Mouse (Mus musculus): ENCODE measurements around the gene Phf21a.
"Not testable (repeated sequence)": the region's sequence is repeated elsewhere in the genome, so short reads cannot be mapped to it uniquely, and the experiment has no call there.

Phf21a gene

DNA sequence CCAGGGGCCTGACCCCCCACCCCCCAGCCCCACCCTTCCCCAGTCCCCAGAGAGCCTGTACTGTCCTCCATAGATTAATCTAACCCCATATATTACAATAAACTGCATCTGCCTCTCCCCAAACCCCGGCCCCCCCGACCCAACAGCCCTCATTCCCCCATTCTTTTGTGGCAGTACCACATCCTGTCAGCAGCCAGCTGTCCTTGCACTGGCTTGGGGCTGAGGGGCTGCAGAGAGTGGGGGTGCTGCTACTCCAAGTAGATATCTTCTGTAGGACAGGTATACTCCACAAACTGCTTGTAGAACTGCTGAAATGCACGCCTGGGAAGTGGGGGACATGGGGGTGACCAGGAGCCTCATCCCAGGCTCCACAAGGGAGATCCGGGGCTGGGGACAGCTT lies 291.2 kb downstream of the Phf21a start:
- no peak for DNase-seq (ENCODE audit: low read depth)

DNA sequence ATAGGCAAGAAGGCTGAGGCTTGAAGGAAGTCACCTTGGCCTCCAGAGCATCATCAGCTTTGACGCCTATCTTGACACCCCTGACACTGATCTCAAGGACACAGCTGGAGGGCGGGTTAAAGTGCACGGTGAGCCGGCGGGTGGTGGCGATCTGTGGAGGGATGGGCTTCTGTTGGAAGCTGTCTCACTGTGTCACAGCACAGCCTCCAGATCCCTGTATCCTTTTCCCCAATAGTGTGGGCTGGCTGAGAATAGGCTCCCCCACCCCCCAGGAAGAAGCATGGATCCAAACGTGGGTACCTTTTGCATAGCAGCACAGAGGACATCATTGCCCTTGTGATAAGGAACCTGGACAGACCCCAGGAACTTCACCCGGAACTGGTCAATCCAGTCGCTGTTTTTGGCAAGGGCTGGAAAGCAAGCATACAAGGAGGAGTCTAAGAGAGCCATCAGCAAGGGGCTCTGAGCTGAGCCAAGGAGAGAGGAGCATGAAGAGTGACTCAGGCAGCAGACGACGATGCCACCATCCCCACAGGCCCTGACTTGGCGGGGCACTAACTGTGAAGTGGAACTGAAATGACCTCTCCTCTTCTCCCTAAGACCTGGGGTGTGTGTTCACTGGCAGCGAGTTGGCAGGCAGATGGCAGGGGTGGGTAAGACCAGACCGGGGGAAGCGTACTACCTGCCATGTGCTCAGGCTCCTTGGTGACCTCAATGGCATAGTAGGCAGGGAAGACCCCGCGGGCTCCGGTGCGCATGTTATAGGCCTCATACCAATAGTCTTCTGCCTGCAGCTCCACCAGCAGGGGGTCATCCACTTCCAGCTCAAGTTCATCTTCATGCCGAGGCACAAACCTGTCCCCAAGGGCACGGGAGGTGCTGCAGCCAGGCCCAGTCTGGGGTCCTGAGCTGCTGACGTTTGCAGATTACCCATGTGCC lies 292.5 kb downstream of the Phf21a start:
- DNase-seq (ENCODE audit: low read depth): no peak

GRCm38 (mm10) chr2:92386821-92387570 lies 294.1 kb downstream of the Phf21a start:
- DNase-seq (ENCODE audit: low read depth): no peak

DNA sequence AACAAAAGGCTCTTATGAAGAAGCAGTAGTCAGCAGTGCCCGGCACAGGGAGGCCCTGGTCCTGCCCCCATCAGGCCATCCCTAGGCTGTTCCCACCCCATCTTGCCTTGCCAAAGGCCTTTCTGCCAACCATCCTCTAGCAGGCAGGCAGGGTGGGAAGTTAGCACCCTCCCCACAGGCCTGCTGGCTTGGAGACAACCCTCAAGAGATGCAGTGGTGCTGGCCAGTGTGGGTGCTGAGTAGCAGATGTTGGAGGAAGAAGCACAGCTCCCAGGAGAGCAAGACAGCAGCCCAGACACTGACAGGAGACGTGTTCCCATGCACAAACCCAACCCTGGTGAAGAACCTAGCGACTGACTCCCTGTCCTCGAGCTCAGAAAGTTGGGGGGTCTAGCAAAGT lies 294.7 kb downstream of the Phf21a start:
- no peak for DNase-seq (ENCODE audit: low read depth)

DNA sequence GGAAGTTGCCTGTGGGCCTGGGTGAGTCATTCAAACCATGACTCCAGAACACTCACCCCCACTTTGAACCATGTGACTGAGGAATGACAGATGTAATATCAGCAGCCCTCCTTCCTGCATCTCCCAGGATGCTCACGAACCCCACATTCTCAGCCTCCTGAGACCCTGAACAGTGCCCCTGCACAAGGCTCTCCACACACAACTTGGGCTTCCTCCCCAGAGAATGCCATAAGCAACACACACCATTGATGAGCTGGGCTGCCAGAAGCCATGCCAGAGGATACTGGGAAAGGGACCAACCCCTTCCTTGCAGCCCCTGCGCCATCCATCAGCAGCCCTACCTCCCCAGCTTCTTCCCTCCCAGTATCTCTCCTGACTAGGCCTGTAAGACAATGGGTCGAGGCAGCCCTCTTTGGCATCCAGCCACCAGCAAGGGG lies 295.2 kb downstream of the Phf21a start:
- no peak for DNase-seq (ENCODE audit: low read depth)

GRCm38 (mm10) chr2:92388891-92389641 lies 296.1 kb downstream of the Phf21a start:
- no peak for DNase-seq (ENCODE audit: low read depth)

- DNase-seq (ENCODE audit: low read depth): no peak
Observed at GRCm38 (mm10) chr2:92389645-92390044, 296.7 kb downstream of the Phf21a start.

DNA sequence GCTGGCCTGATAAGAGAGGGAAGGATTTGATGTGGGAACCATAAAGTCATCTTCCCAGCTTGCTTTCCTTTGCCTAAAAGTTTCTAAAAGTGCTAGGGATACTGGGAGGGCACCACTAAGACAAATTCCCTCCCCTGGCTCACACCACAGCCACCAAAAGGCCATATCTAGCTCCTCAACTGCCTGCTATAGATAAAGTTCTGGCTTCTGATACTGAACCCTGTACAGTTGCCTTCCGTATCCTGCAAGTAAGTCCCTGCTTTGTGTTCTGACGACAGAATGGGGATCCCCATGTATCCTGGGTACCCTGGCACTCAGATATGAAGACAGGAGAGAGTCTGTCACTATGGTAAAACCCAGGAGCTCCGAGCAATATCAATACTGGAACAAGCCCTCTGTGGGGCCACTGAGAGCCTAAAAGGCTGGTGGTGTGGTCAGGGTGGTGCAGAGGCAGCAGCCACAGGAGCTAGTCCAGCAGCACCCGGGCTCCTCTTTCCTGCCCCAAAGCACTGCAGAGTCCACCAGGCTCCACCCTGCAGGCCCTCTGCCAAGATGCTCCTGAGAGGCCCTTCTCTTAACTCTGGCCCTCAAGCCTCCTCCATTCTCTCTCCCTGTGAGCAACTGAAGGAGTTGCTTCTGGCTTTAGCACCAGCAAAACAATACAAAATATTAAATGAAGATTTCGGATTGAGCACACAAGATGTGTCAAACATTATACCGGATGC lies 297.5 kb downstream of the Phf21a start:
- DNase-seq (ENCODE audit: low read depth): no peak

- DNase-seq (ENCODE audit: low read depth): no peak
Observed at GRCm38 (mm10) chr2:92391116-92391515, 298.2 kb downstream of the Phf21a start.

GRCm38 (mm10) chr2:92391703-92392317 lies 298.9 kb downstream of the Phf21a start:
- DNase-seq (ENCODE audit: low read depth): no peak

GRCm38 (mm10) chr2:92392318-92393264 lies 299.7 kb downstream of the Phf21a start:
- no peak for DNase-seq (ENCODE audit: low read depth)

GRCm38 (mm10) chr2:92395535-92395934 lies 302.6 kb downstream of the Phf21a start:
- DNase-seq (ENCODE audit: low read depth): no peak

- DNase-seq (ENCODE audit: low read depth): no peak
Observed at GRCm38 (mm10) chr2:92397436-92397835, 304.5 kb downstream of the Phf21a start.

DNA sequence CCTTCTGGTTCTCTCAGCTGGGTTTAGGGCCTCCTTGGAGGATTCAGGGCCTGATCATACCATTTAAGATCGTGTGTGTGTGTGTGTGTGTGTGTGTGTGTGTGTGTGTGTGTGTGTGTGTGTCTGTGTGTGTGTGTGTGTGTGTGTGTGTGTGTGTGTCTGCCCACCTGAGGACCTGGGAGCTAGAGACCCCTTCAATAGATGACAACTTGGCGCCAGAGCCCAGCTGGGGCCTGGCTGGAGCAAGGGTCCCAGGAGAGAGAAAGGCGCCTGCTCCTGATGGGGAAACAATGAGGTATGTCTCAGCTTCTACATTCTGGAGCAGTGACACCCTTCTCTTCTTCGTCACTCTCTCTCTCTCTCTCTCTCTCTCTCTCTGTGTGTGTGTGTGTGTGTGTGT lies 307.0 kb downstream of the Phf21a start:
- not testable (repeated sequence) for DNase-seq (ENCODE audit: low read depth)

GRCm38 (mm10) chr2:92400682-92401081 lies 307.8 kb downstream of the Phf21a start:
- no peak for DNase-seq (ENCODE audit: low read depth)

- no peak for DNase-seq (ENCODE audit: low read depth)
Observed at GRCm38 (mm10) chr2:92401091-92401561, 308.2 kb downstream of the Phf21a start, which contains the start of gene Mapk8ip1. Gene Mapk8ip1, minus strand, starts transcription at chr2:92401263.

GRCm38 (mm10) chr2:92402591-92403326 lies 309.8 kb downstream of the Phf21a start:
- no peak for DNase-seq (ENCODE audit: low read depth)

DNA sequence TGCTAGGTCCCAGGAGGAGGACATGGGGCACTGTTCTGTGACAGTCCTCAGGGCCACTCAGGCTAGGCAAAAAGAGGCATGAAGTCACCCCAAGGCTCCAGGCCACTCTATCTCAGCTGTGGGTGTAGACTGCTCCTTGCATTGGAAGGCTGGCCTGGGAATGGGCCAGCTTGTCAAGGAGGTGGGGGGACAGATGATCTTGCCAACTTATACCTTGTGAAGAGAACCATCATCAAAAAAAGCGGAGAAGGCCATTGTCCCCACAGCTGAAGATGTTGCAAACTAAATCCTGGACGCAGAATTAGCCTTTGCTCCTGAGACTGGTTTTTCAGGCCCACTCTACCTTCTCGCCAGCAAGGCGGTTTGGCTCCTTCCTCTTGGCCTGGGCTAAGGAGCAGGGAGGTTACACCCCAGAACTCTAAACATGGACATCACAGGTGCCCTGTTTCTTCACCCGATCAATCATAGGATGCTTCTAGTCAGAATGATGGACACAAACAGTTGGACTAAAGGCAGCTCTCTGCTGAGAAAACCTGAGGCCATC lies 310.9 kb downstream of the Phf21a start:
- DNase-seq (ENCODE audit: low read depth): no peak

DNA sequence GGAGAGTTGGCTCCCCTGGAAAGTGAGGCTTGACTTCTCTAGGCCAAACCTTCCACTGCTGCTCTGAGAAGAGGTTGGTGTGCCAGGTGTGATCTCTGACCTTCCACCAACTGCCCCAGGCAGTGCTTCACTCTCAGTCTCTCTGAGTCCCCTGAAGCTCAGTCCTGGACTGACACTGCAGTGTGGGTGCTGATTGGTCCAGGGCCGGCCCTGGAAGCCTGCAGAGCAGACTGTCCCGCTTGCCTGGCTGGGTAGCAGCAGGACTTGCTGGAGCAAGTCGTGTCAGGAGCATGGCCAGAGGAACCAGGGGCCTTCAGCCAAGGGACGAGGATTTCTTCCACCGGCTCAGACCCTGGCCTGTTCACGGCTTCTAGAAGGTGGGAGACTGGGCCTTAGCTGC lies 311.8 kb downstream of the Phf21a start:
- no peak for DNase-seq (ENCODE audit: low read depth)
